Mouse (Mus musculus) CH12.LX (cell line): ENCODE data around the gene Dvl2. TPM values are rescaled to one million over a fixed set of nuclear protein-coding genes. Genes with fewer than 3 reads are reported as not detected.

Experiments used
- DNase-seq: peaks from one replicate; pipeline ENCODE4 v3.0.0-alpha.2; 2013; ENCODE audit errors: extremely low read depth
- H3K27ac ChIP-seq: 2 replicates; pipeline ENCODE4 v1.5.1; 2012; ENCODE audit warnings: low read depth, mild to moderate bottlenecking, control low read depth, moderate library complexity; ENCODE audit not compliant: insufficient read depth
- H3K27me3 ChIP-seq: replicated peaks from 2 replicates; pipeline ENCODE3; 2012; ENCODE audit warnings: inconsistent platforms
- H3K36me3 ChIP-seq, 2 experiments: replicated peaks in 1 of 2; 2 replicates each; pipeline versions ENCODE3 to v1.6.1; 2012; ENCODE audit warnings: inconsistent platforms in 1 of 2, low read length in 1 of 2, mild to moderate bottlenecking in 1 of 2, mixed read lengths in 1 of 2, moderate library complexity in 1 of 2; ENCODE audit not compliant: control insufficient read depth in 1 of 2, insufficient read depth in 1 of 2
- H3K4me1 ChIP-seq, 2 experiments: 2 replicates each; pipeline ENCODE4 v1.6.1; 2012; ENCODE audit warnings: inconsistent platforms in 1 of 2, moderate library complexity in 1 of 2; ENCODE audit not compliant: insufficient read depth in 2 of 2, control insufficient read depth in 1 of 2
- H3K4me2 ChIP-seq: 2 replicates; pipeline ENCODE4 v1.6.1; 2012; ENCODE audit warnings: low read depth, mild to moderate bottlenecking, control low read depth; ENCODE audit not compliant: poor library complexity, insufficient read depth, severe bottlenecking
- H3K4me3 ChIP-seq, 3 experiments: fragments of 150-350 bp in 1 of 3; sonication (generic) in 1 of 3; replicated peaks in 1 of 3; 2 replicates each; pipeline versions ENCODE3 to v1.5.1; 2011 to 2012; ENCODE audit warnings: low read depth in 2 of 3, low read length in 2 of 3, mild to moderate bottlenecking in 2 of 3, moderate library complexity in 2 of 3, control low read depth in 1 of 3, improper control_type of control experiment in 1 of 3, inconsistent platforms in 1 of 3, mixed read lengths in 1 of 3; ENCODE audit not compliant: poor library complexity in 1 of 3
- H3K79me2 ChIP-seq: replicated peaks from 2 replicates; pipeline ENCODE4 v1.6.1; 2012; ENCODE audit warnings: mild to moderate bottlenecking, moderate library complexity; ENCODE audit not compliant: control insufficient read depth, poor library complexity, insufficient read depth, severe bottlenecking; ENCODE audit errors: extremely low read depth
- H3K9ac ChIP-seq: 2 replicates; pipeline ENCODE4 v1.6.1; 2012; ENCODE audit warnings: low read depth, mild to moderate bottlenecking, control low read depth, moderate library complexity; ENCODE audit not compliant: insufficient read depth
- H3K9me3 ChIP-seq: replicated peaks from 2 replicates; pipeline ENCODE3; 2012; ENCODE audit warnings: low read length, inconsistent platforms, mixed read lengths
- BHLHE40 ChIP-seq: IDR thresholded peaks from 2 replicates; pipeline ENCODE4 v1.6.1; 2011; ENCODE audit warnings: mild to moderate bottlenecking, low read depth, low read length, improper control_type of control experiment
- CHD1 ChIP-seq: IDR thresholded peaks from 2 replicates; pipeline ENCODE4 v1.6.1; 2012; ENCODE audit warnings: low read depth, low read length, improper control_type of control experiment, inconsistent platforms
- CTCF ChIP-seq, 2 experiments: IDR thresholded peaks in 1 of 2; conservative IDR thresholded peaks in 1 of 2; 2 replicates each; pipeline ENCODE4 v1.5.1; 2011 to 2012; ENCODE audit warnings: low read depth in 2 of 2, low read length in 2 of 2, improper control_type of control experiment in 1 of 2, inconsistent platforms in 1 of 2, mild to moderate bottlenecking in 1 of 2, moderate library complexity in 1 of 2
- E2F4 ChIP-seq: IDR thresholded peaks from 2 replicates; pipeline ENCODE4 v1.6.1; 2011; ENCODE audit warnings: low read depth, low read length, improper control_type of control experiment; ENCODE audit not compliant: insufficient replicate concordance
- ETS1 ChIP-seq: conservative IDR thresholded peaks from 2 replicates; pipeline ENCODE4 v1.6.1; 2012; ENCODE audit warnings: low read depth, mild to moderate bottlenecking, inconsistent platforms, low read length, improper control_type of control experiment, moderate library complexity
- GABPA ChIP-seq: IDR thresholded peaks from 2 replicates; pipeline ENCODE4 v1.6.1; 2012; ENCODE audit warnings: low read depth, low read length, improper control_type of control experiment, inconsistent platforms; ENCODE audit not compliant: insufficient replicate concordance
- IRF4 ChIP-seq: IDR thresholded peaks from 2 replicates; pipeline ENCODE4 v1.6.1; 2014; ENCODE audit warnings: low read depth, mild to moderate bottlenecking, inconsistent platforms, low read length, improper control_type of control experiment
- JUN ChIP-seq: IDR thresholded peaks from 2 replicates; pipeline ENCODE4 v1.6.1; 2011; ENCODE audit warnings: low read depth, mild to moderate bottlenecking, low read length, improper control_type of control experiment, moderate library complexity; ENCODE audit not compliant: insufficient read depth
- MAFK ChIP-seq: IDR thresholded peaks from 2 replicates; pipeline ENCODE4 v1.6.1; 2011; ENCODE audit warnings: low read length, improper control_type of control experiment; ENCODE audit not compliant: insufficient replicate concordance
- MEF2A ChIP-seq: IDR thresholded peaks from 2 replicates; pipeline ENCODE4 v1.6.1; 2014; ENCODE audit warnings: low read depth, mild to moderate bottlenecking, inconsistent platforms, low read length, improper control_type of control experiment, borderline replicate concordance
- MXI1 ChIP-seq: IDR thresholded peaks from 2 replicates; pipeline ENCODE4 v1.6.1; 2011; ENCODE audit warnings: mild to moderate bottlenecking, low read depth, low read length, improper control_type of control experiment
- NRF1 ChIP-seq: IDR thresholded peaks from 2 replicates; pipeline ENCODE4 v1.6.1; 2014; ENCODE audit warnings: low read depth, mild to moderate bottlenecking, inconsistent platforms, low read length, improper control_type of control experiment, moderate library complexity
- POLR2AphosphoS2 ChIP-seq: IDR thresholded peaks from 2 replicates; pipeline ENCODE4 v1.6.1; 2011; ENCODE audit warnings: low read depth, low read length, improper control_type of control experiment
- RCOR1 ChIP-seq: conservative IDR thresholded peaks from 2 replicates; pipeline ENCODE4 v1.6.1; 2012; ENCODE audit warnings: low read depth, mild to moderate bottlenecking, inconsistent platforms, low read length, improper control_type of control experiment
- SMC3 ChIP-seq: IDR thresholded peaks from 2 replicates; pipeline ENCODE4 v1.6.1; 2011; ENCODE audit warnings: low read depth, low read length, improper control_type of control experiment
- TBP ChIP-seq: conservative IDR thresholded peaks from 2 replicates; pipeline ENCODE4 v1.6.1; 2011; ENCODE audit warnings: low read depth, low read length, improper control_type of control experiment
- USF1 ChIP-seq: IDR thresholded peaks from 2 replicates; pipeline ENCODE4 v1.6.1; 2014; ENCODE audit warnings: low read depth, mild to moderate bottlenecking, inconsistent platforms, low read length, improper control_type of control experiment
- USF2 ChIP-seq: conservative IDR thresholded peaks from 2 replicates; pipeline ENCODE4 v1.6.1; 2011; ENCODE audit warnings: low read depth, low read length, improper control_type of control experiment
- ZKSCAN1 ChIP-seq: IDR thresholded peaks from 2 replicates; pipeline ENCODE4 v1.6.1; 2012; ENCODE audit warnings: low read depth, inconsistent platforms, low read length, improper control_type of control experiment, borderline replicate concordance
- ZMIZ1 ChIP-seq: IDR thresholded peaks from 2 replicates; pipeline ENCODE4 v1.6.1; 2012; ENCODE audit warnings: low read depth, mild to moderate bottlenecking, inconsistent platforms, low read length, improper control_type of control experiment
- ZNF384 ChIP-seq: IDR thresholded peaks from 2 replicates; pipeline ENCODE4 v1.6.1; 2012; ENCODE audit warnings: low read depth, low read length, improper control_type of control experiment, inconsistent platforms
- dilution Hi-C: fragments of 300-500 bp; cut with MboI; formaldehyde crosslinking; loops from 2 replicates; pipeline ENCODE4 v1.14.3; 2020; ENCODE audit warnings: low sequenced_read_pairs; ENCODE audit not compliant: extremely low pct_unique_long_range_greater_than_20kb, extremely low pct_ligation_motif_present
- in situ Hi-C: fragments of 300-500 bp; cut with MboI; formaldehyde crosslinking; loops from 3 replicates; pipeline ENCODE4 v1.14.3; 2019; ENCODE audit warnings: low sequenced_read_pairs, low pct_ligation_motif_present, low pct_unique_long_range_greater_than_20kb, mixed read lengths
- polyA plus RNA-seq: library from polyadenylated mRNA; unstranded; fragments of >175 nt; gene quantifications from 2 replicates; pipeline ENCODE4 v1.2.1, GENCODE M21; 2012; ENCODE audit warnings: low read depth; ENCODE audit not compliant: insufficient read length
- total RNA-seq, 2 experiments: library from RNA; depleted of rRNA; stranded (reverse); fragments of 300-350 nt in 1 of 2; fragments of >200 nt in 1 of 2; gene quantifications; 2 replicates each; pipeline ENCODE4 v1.2.3; 2012 to 2014

The Dvl2 gene
- total and polyA plus RNA-seq, 3 experiments, result 15.1 to 30.6 (median 27.1) TPM

- Histone ChIP-seq H3K4me2 (no peak overlapping the region), H3K79me2 (no peaks in the 10 kb centered on the region), H3K4me1 (no peaks in the 10 kb centered on the region), H3K9ac (no peak overlapping the region), H3K36me3 (peaks cover 0 to 6% of the 10 kb centered on the region in 2 experiments), H3K9me3 (no peaks in the 10 kb centered on the region), H3K27me3 (peaks cover 42% of the 10 kb centered on the region), H3K4me3 (no peak overlapping the region), H3K27ac (no peak overlapping the region)
- TF ChIP-seq USF1 (no peak), GABPA (no peak), SMC3 (peak; percentile 40), USF2 (no peak), CTCF (conservative IDR thresholded peaks at IDR 0.05 in 1 of 2, IDR thresholded peaks at IDR 0.05 in 1 of 2; ENCODE audit: low read depth in 2 of 2, low read length in 2 of 2) (peak; percentile 58 to 67)
- in situ Hi-C loops, result no loop called here
- peak; percentile 36 for DNase-seq
- dilution Hi-C loops, result no loop called here
Observed at GRCm38 (mm10) chr11:70049816-70050215, 49.4 kb downstream of the Dvl2 start.

- H3K4me3 ChIP-seq, result no peak overlapping the region
- H3K27me3 ChIP-seq, result peaks cover 45% of the 10 kb centered on the region
- no peaks in the 10 kb centered on the region for H3K36me3 ChIP-seq
- no peak for DNase-seq
- no peak overlapping the region for H3K27ac ChIP-seq
- no peaks in the 10 kb centered on the region for H3K79me2 ChIP-seq
- TF ChIP-seq MAFK, result no peak
- no peak for TF ChIP-seq IRF4
- no peak for TF ChIP-seq BHLHE40
- no peak for TF ChIP-seq MEF2A
- no peak for TF ChIP-seq JUN
- no peak for TF ChIP-seq USF1
- TF ChIP-seq NRF1, result no peak
- 0 out of 4 replicates have a peak, but pooled peaks cover 0 to 3% of the 10 kb centered on the region in 2 experiments for H3K4me1 ChIP-seq
- no peak overlapping the region for H3K4me2 ChIP-seq
- H3K9ac ChIP-seq, result no peak overlapping the region
- in situ Hi-C loops (no loop called here), dilution Hi-C loops (no loop called here)
- no peaks in the 10 kb centered on the region for H3K9me3 ChIP-seq
Observed at GRCm38 (mm10) chr11:70053156-70053555, 52.8 kb downstream of the Dvl2 start.

- Histone ChIP-seq H3K9me3 (no peaks in the 10 kb centered on the region), H3K4me1 (0 out of 4 replicates have a peak, but pooled peaks cover 0 to 3% of the 10 kb centered on the region in 2 experiments), H3K79me2 (no peaks in the 10 kb centered on the region), H3K4me2 (no peak within 1 kb of the TSS), H3K36me3 (no peaks in the 10 kb centered on the region), H3K27ac (no peak within 1 kb of the TSS), H3K4me3 (no peak within 1 kb of the TSS), H3K27me3 (peaks cover 45% of the 10 kb centered on the region), H3K9ac (no peak within 1 kb of the TSS)
- dilution Hi-C loops (no loop called here), in situ Hi-C loops (no loop called here)
- TF ChIP-seq ZKSCAN1, result no peak
- no peak for TF ChIP-seq E2F4
- no peak for TF ChIP-seq USF1
- TF ChIP-seq ETS1, result no peak
- TF ChIP-seq BHLHE40, result no peak
- TF ChIP-seq ZMIZ1, result no peak
- no peak for TF ChIP-seq MXI1
- no peak for TF ChIP-seq TBP
- no peak for TF ChIP-seq RCOR1
- no peak for TF ChIP-seq POLR2AphosphoS2
- no peak for TF ChIP-seq IRF4
- no peak for TF ChIP-seq CHD1
- no peak for TF ChIP-seq ZNF384
- no peak for TF ChIP-seq MEF2A
- no peak for DNase-seq
Observed at GRCm38 (mm10) chr11:70053898-70054570, 53.6 kb downstream of the Dvl2 start, which contains the start of gene Asgr1. Asgr1 (plus strand) TSS chr11:70054085.
